ENCODE assay signal across 21 mouse cellular contexts in the genomic region with DNA sequence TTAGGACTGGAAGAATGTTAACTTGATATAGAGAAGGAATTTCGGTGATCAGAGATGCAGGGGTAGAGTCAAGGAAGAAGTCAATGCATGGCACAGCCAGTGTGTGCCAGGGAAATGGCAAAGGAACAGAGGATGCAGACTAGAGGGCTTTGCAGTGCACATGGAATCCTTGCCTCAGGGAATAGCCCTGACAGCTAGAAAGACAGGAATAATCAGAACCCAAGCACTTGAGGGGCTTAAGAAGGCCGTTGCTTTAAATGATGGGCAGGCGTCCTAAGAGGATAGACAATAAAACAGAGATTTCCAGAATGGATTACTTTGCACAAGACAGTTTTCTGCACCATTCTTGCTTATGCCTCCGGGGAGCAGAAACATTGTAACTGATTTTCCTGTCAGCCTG.
"Had no signal": no experiment of that assay in that cellular context is flagged by ENCODE, and none has a peak within 500 bp of the region (broad histone marks: within the 10 kb centered on the region; RNA-seq: fewer than 3 reads in every experiment).

No protein-coding gene starts in this region.

- H3K36me3 ChIP-seq: kidney, embryonic 15.5 days; limb, embryonic 12.5 days; limb, embryonic 15.5 days; neural tube, embryonic 12.5 days; neural tube, embryonic 15.5 days; stomach, embryonic 15.5 days had no signal

- H3K4me1 ChIP-seq: kidney, embryonic 15.5 days; limb, embryonic 12.5 days; limb, embryonic 15.5 days; neural tube, embryonic 12.5 days; neural tube, embryonic 15.5 days; stomach, embryonic 15.5 days had no signal

- ATAC-seq: intestine, postnatal 0 days; liver, postnatal 0 days; lung, postnatal 0 days had no signal

- H3K9ac ChIP-seq: kidney, embryonic 15.5 days; limb, embryonic 12.5 days; limb, embryonic 15.5 days; liver, embryonic 14.5 days; liver, postnatal 0 days; lung, embryonic 14.5 days; neural tube, embryonic 12.5 days; neural tube, embryonic 15.5 days; stomach, embryonic 15.5 days had no signal

- H3K27me3 ChIP-seq: kidney, embryonic 15.5 days; limb, embryonic 12.5 days; limb, embryonic 15.5 days; neural tube, embryonic 12.5 days; neural tube, embryonic 15.5 days; stomach, embryonic 15.5 days had no signal

- H3K9me3 ChIP-seq: kidney, embryonic 15.5 days; limb, embryonic 12.5 days; limb, embryonic 15.5 days; neural tube, embryonic 12.5 days; neural tube, embryonic 15.5 days; stomach, embryonic 15.5 days had no signal

- H3K27ac ChIP-seq: kidney, embryonic 15.5 days; limb, embryonic 12.5 days; limb, embryonic 15.5 days; liver, embryonic 14.5 days; macrophage; neural tube, embryonic 12.5 days; neural tube, embryonic 15.5 days; stomach, embryonic 15.5 days had no signal

- H3K4me2 ChIP-seq: kidney, embryonic 15.5 days; limb, embryonic 12.5 days; limb, embryonic 15.5 days; liver, embryonic 11.5 days; lung, embryonic 14.5 days; neural tube, embryonic 12.5 days; neural tube, embryonic 15.5 days; stomach, embryonic 15.5 days had no signal

- DNase-seq: kidney, adult 2 months; kidney, postnatal 10 days; kidney, postnatal 4 days; left cerebral cortex, postnatal 4 days; liver, postnatal 0 days; lung, embryonic 14.5 days; right cerebral cortex, adult 18-20 months; right cerebral cortex, postnatal 25 days; spleen, adult 18-20 months; thymus, postnatal 25 days had no signal

- H3K4me3 ChIP-seq: kidney, embryonic 15.5 days; limb, embryonic 12.5 days; limb, embryonic 15.5 days; neural tube, embryonic 12.5 days; neural tube, embryonic 15.5 days; stomach, embryonic 15.5 days had no signal
